Mouse (Mus musculus): Measurements from ENCODE around the gene Imp3.
A peak's percentile ranks its signal among the peaks of the same experiment; 100 is the strongest.
"Not testable (repeated sequence)": the region's sequence is repeated elsewhere in the genome, so short reads cannot be mapped to it uniquely, and the experiment has no call there.

Imp3 gene

DNA sequence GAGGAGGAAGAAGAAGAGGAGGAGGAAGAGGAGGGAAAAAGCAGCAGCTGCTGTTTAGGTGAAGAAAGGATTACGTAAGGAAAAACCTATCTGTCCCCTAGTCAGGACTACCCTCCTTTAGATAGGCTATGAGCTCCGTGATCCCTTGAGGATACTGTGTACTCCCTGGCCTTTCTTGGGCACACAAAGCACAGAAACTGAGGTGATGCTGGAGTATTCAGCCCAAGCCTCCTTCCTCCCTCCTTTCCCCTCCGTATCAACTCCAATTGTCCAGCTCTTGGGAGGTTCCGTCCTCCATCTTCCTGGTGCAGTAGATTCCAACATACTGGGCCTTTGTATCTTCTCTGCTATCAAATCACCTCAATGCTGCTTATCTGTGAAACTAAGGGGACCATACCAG, 14.5 kb upstream of the Imp3 start:
- DNase-seq (ENCODE audit: low spot score), result no peak

DNA sequence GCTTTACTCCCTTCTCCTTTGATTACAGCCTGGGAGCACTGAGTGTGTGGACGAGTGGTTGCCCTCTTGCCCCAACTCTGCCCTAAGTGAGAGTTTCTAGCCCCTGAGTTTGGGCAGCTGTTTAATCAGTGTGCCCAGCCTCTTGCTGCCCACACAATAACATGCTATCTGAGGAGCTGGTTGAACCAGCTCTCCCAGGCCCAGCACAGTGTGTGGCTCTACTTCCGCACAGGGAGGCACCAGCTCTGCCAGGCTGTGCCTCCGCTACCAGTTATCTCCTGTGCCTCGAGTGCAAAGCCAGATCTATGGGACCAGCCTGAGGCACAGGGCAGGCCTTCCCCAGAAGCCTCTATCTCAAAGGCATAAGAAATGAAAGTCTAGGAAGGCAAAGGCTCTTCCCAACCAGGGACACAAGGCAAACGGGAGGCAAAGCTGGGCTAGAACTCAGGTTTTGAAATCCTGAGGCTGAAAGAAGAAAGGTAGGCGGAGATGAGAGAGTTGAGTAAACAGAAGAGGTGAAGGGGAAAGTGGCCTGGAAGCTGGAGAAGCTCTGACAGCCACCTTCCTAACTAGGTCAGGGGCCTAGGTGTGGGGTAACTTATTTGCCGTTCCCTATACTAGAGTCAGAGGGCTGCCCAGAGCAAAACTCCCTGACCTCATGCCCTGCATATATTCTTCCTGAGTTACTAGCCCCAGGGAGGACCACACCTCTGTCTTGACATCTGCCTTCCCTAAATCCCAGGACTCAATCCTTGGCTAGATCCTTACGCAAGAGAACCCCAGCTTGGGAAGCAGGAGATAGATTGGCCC, 13.2 kb upstream of the Imp3 start:
- no peak for DNase-seq (ENCODE audit: low spot score)

DNA sequence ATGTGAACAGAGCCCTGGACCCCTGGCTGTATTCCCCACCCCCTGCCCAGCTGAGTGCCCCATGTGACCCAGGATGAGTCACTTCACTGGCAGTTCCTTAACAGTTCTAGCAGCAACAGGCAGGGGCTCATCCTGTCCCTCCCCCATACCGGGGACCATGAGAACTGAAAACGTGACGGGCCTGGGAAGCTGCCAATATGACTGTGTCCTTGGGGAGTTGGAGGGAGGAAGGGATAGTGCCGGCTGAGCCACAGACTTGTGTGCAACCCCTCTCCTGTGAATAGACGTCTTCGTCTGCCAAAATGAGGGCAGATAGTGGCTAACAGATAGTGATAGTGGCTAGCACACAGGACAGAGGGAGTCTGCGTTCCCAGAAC, 12.6 kb upstream of the Imp3 start:
- peak; percentile 89 for DNase-seq (ENCODE audit: low spot score)

DNA sequence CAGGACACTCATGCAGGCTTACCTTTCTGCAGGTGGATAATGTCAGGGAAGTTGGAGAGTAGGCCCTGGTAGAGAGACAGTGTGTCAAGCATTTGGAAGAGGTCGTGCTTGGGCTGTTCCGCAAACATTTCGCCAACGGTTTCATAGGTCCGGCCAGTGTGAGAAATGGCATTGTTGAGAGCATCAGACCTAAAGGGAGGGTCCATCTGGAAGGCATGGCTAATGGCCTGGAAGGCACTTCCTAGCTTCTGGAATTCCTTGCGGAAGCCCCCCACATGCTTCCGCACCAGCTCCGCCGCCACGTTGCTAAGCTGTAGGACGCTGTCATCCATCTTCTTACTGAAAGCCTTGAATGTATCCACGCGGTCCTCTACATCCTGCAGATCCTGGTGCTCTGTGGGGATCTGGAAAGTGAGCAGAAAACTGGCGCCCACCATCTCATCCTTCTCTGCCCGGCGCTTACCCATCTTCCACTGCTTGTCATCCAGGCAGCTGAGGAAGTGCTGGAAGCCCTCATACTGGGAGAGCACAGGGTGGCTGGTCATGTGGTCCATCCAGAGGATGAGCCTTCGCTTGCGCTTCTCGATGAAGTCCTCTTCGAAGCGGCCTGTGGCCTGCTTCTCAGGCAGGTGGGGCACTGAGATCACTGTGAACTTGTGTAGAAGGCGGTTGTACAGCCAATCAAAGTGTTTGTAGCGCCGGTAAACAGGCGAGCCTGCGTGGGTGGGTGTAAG, 11.8 kb upstream of the Imp3 start:
- DNase-seq (ENCODE audit: low spot score), result no peak

GRCm38 (mm10) chr9:56926025-56926360, 11.3 kb upstream of the Imp3 start:
- no peak for DNase-seq (ENCODE audit: low spot score)

DNA sequence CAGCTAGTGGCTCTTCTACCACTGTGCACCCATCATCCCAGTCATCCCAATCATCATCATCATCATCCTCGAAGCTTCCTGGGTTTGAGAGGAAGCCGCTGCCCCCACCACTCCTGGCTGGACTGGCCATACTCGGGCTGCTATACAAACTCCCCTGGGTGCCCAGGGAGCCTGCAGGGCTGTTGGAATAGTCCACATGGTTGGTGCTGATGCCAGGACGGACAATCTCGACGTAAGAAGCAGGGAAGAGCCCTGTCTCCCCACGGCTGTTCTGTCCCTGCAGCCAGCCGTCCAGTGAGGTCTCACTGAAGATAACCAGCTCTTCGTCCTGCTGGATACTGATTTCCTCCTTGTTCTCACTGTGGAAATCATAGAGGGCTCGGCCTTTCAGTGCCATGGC, 10.9 kb upstream of the Imp3 start:
- no peak for DNase-seq (ENCODE audit: low spot score)

GRCm38 (mm10) chr9:56927191-56928012, 9.9 kb upstream of the Imp3 start:
- peak; percentile 68 for DNase-seq (ENCODE audit: low spot score)

DNA sequence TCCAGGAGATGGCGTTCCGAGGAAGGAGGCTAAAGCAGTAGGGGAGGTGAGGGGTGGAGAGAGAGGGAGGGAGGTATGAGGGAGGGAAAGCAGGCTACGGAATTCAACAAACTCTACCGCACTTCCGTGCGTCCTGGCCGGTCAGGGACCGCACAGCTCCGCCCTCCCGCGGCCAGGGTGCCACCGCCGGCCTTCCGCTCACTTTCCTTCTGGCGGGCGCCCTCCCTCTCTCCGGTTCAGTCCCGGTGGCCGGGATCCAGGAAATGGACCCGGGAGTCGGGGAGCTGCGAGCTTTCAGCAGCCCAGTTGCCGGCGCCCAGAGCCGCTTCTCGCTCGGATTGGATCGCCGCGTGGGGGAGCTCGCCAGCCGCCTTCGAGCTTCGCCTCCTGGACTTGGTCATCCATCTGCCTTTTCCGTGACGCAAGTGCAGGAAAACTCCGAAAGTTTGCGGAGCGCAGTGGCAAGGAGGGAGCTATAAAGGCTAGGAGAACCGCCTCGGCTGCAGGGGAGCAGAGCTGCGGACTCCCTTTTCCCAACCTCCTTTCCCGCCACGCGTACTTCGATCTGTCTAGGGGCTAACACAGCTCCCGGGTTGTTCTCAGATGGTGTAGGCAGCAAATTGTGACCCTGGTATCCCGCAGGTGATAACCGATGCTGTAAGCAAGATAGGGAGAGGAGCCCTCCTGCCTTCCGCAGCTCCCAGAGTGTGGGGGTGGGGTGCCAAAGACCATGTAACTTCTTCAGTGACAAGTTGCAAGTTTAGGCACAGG, 9.0 kb upstream of the Imp3 start, which contains the start of gene Snx33:
TSS of gene Snx33 (minus strand) at position 331 of the 771 bp plus-strand sequence.
- peak; percentile 95 for DNase-seq (ENCODE audit: low spot score)

DNA sequence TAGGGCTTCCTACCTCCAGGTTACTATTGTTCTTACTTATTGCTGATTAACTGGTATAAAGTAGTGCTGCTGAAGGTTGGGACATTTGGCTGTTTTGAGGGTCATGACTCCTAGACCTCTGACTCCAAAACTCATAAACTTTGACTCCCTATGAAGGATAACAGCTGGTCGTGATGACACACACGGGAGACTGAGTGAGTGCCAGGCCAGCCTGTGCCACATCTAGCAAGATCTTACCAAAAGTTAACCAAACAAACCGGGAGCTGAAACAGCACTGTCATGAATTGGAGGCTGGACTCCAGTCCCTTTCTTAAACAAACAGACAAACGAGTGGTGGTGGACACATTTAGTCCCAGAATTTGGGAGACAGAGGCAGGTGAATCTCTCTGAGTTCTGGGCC, 7.8 kb upstream of the Imp3 start:
- no peak for DNase-seq (ENCODE audit: low spot score)

- no peak for DNase-seq (ENCODE audit: low spot score)
Measured at GRCm38 (mm10) chr9:56930556-56930955, 6.7 kb upstream of the Imp3 start.

GRCm38 (mm10) chr9:56936861-56937222, 433 bp upstream of the Imp3 start:
- DNase-seq (ENCODE audit: low spot score), result no peak

DNA sequence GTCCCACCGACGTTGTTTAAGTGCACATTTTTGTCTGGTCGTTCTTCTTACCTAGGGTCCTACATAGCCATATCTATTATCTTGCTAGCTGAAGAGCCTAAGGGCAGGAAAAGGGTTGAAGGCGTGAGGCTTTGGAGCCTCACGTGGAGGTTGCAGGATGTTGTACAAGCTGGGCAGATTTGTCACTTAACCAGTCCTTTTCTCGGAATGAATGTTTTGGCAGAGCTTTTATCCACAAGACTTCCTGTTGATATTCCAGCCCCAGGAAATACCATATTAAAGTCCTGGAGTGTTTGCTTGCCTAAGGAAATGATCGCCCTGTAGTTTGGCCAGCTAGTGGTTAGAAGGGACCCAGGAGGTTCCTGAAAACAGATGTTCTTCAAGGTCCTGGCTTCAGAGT, 1.1 kb downstream of the Imp3 start:
- peak; percentile 74 for DNase-seq (ENCODE audit: low spot score)

- peak; percentile 57 for DNase-seq (ENCODE audit: low spot score)
Measured at GRCm38 (mm10) chr9:56947481-56947880, 10.2 kb downstream of the Imp3 start.

DNA sequence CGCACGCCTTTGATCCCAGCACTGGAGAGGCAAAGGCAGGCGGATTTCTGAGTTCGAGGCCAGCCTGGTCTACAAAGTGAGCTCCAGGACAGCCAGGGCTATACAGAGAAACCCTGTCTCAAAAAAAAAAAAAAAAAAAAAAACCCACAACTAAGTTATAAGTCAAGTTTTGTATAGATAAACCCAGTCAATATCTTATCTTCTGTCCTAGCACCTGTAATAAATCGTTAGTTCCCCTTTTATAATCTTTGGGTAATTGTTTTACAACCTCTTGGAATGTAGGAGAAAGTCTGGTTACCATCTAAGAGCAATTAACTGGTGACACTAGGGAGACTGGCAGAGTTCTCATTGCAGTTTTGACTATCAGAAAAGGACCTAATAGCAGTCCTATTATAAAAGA, 11.4 kb downstream of the Imp3 start:
- not testable (repeated sequence) for DNase-seq (ENCODE audit: low spot score)

DNA sequence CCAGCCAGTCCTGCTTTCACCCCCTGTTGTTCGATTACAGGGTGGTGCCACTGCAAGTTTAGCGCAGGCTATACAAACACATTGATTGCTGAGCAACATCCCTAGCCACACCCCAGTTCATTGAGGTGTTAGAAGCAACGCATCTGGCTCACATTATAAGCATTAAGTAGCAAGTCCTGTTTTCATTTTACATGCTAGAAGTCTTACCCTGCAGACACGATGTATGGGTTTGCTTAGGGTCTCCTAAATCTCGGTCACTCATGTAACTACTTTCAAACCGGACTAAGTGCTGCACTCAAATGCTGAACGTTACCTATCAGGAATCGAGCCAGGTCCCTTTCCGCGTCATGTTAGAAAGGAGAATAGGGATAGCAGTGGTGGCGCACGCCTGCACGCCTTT, 12.5 kb downstream of the Imp3 start:
- no peak for DNase-seq (ENCODE audit: low spot score)

DNA sequence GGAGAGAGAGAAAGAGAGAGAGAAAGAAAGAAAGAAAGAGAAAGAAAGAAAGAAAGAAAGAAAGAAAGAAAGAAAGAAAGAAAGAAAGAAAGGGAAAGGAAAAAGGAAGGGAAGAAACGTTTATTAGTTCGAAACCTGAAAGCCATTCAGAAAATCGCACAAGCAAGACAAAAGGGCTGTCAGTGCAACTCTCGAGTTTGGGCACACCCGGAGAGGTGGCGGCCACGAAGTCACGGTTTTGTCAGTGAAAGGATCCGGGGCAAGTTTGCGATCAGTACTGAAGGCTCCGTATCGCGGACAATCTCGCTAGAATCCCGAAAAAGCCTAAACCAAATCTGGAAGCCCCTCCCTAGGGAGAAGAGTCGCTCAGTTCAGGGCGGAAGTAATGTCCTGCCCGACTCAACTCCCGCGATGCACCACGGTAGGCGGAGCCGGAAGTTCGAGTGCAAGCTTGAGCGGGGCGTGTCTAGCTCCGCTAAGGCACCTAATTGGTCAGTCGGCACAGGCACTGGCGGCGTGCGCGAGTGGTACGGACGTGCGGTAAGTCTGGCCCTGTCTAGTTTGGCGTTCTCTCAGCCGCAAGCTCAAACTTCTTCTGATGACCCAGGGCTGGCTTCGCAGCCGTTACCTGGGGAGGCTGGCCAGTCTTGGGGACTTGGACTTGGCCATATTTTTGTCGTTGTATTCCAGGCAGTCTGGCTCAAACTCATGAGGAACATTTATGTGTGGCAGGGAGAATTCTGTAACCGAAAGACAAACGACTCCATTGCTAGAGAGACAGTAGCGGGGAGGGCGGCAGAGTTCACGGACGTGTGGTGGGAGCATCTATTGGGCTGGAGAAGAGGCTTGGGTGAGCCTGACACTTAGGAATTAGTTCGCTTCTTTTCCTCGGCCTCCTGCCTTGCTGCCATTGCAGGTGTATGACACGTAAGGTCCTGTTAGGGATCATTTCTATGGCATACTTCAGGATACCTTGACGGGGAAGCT, 13.4 kb downstream of the Imp3 start, which contains the start of gene Snupn:
TSS of gene Snupn (plus strand) at position 465 of the 987 bp plus-strand sequence.
- DNase-seq (ENCODE audit: low spot score), result peak; percentile 98

GRCm38 (mm10) chr9:56953562-56953961, 16.3 kb downstream of the Imp3 start:
- no peak for DNase-seq (ENCODE audit: low spot score)

DNA sequence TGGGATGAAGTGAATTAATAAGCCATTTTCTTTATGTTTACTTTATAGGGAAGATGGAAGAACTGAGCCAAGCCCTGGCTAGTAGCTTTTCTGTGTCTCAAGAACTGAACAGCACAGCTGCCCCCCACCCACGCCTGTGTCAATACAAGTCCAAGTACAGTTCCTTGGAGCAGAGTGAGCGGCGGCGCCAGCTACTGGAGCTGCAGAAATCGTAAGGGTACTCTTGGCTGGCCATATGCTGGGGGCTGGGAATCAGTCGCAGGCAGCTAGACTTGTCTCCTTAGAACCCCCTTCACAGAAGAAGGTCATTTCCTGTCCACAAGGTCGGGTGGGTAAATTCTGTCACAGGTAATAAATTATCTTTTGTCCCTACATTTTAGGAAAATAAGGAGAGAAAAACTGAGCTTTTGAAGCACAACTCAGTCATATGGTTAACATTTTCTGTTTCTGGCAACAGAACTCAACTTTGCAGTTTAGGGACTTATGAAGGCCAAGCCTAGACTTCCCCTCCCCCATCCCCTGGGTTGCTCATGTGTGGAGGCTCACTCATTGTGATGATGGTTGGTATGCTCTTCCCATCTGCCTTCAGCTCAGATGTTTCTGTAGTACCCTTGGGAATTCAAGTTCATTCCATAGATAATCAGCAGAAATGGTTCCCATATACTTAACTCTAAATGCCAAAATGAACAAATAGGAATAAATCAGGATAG, 19.8 kb downstream of the Imp3 start:
- no peak for DNase-seq (ENCODE audit: low spot score)

- no peak for DNase-seq (ENCODE audit: low spot score)
Measured at GRCm38 (mm10) chr9:56958689-56959088, 21.4 kb downstream of the Imp3 start.

DNA sequence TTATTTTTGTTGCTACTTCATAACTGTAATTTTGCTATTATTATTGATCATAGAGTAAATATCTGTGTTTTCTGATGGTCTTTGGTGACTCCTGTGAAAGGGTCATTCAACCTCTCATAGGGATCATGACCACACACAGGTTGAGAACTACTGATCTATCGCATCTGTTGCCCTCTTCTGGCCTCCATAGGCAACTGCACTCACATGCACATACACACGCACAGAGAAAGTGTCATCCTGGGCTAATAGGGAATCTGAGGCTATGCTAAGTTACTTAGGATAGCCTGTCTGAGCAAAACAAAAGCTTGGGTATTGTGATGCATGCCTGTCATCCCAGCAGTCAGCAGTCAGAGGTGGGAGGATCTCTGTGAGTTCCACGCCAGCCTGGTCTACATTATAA, 24.3 kb downstream of the Imp3 start:
- DNase-seq (ENCODE audit: low spot score), result no peak
